16 mouse cellular contexts compared by ENCODE assay signal in genomic region chr4:33840119-33840518, GRCm38 (mm10).
DNase-seq lines count a peak whose midpoint lies in the region; ATAC-seq lines count a peak whose summit lies in the region.
"Had no signal": no experiment of that assay in that cellular context is flagged by ENCODE, and none has a peak within 500 bp of the region (broad histone marks: within the 10 kb centered on the region; RNA-seq: fewer than 3 reads in every experiment).

No protein-coding gene starts in this region.

- H3K4me3 ChIP-seq in kidney, embryonic 15.5 days (replicated peaks): no peak overlapping the region
- H3K4me3 ChIP-seq in hindbrain, embryonic 16.5 days (ENCODE audit: low read length): no peak overlapping the region
- H3K4me3 ChIP-seq: embryonic facial prominence, embryonic 12.5 days; lung, embryonic 15.5 days had no signal

- DNase-seq in kidney, postnatal 4 days: no peak
- DNase-seq in cerebellum, adult 11 months: peak; percentile 16
- peak; percentile 34 for DNase-seq in cerebellum, adult 9-11 months
- DNase-seq in adrenal gland, postnatal 4 days (ENCODE audit: low spot score in 2 of 2): no peak
- DNase-seq in right cerebral cortex, postnatal 25 days: no peak
- DNase-seq in left cerebral cortex, postnatal 10 days (ENCODE audit: extremely low spot score in 1 of 2, low spot score in 2 of 2): no peak
- DNase-seq: adrenal gland, postnatal 10 days; gastrocnemius, postnatal 25 days; heart, postnatal 4 days; kidney, adult 2 months; thymus, postnatal 14 days had no signal

- no peak overlapping the region for H3K27ac ChIP-seq in kidney, embryonic 15.5 days
- no peak overlapping the region for H3K27ac ChIP-seq in hindbrain, embryonic 16.5 days (ENCODE audit: low read depth, low read length)
- H3K27ac ChIP-seq: embryonic facial prominence, embryonic 12.5 days; lung, embryonic 15.5 days had no signal

- no peaks in the 10 kb centered on the region for H3K36me3 ChIP-seq in kidney, embryonic 15.5 days
- H3K36me3 ChIP-seq in hindbrain, embryonic 16.5 days (ENCODE audit: control insufficient read depth, insufficient read depth, low read length): no peaks in the 10 kb centered on the region
- H3K36me3 ChIP-seq: embryonic facial prominence, embryonic 12.5 days; lung, embryonic 15.5 days had no signal

- H3K9ac ChIP-seq in kidney, embryonic 15.5 days: no peak overlapping the region
- no peak overlapping the region for H3K9ac ChIP-seq in hindbrain, embryonic 16.5 days (ENCODE audit: low read depth, low read length)
- H3K9ac ChIP-seq: embryonic facial prominence, embryonic 12.5 days; lung, embryonic 15.5 days had no signal

- ATAC-seq in kidney, embryonic 15.5 days (replicated peaks; ENCODE audit: low FRiP score): no peak
- peak; percentile 87 for ATAC-seq in hindbrain, embryonic 16.5 days

- H3K4me1 ChIP-seq in kidney, embryonic 15.5 days: 0 out of 2 replicates have a peak, but pooled peaks cover 3% of the 10 kb centered on the region
- no peaks in the 10 kb centered on the region for H3K4me1 ChIP-seq in hindbrain, embryonic 16.5 days (ENCODE audit: control insufficient read depth, insufficient read depth, low read depth, low read length)
- H3K4me1 ChIP-seq: embryonic facial prominence, embryonic 12.5 days; lung, embryonic 15.5 days had no signal

- WGBS in kidney, embryonic 15.5 days: 52% methylated on average over 14 of the region's 14 CpGs
- WGBS in hindbrain, embryonic 16.5 days: 39% methylated on average over 14 of the region's 14 CpGs

- H3K27me3 ChIP-seq in kidney, embryonic 15.5 days: no peaks in the 10 kb centered on the region
- H3K27me3 ChIP-seq in hindbrain, embryonic 16.5 days (replicated peaks; ENCODE audit: control insufficient read depth, insufficient read depth, low read length): no peaks in the 10 kb centered on the region
- H3K27me3 ChIP-seq: embryonic facial prominence, embryonic 12.5 days; lung, embryonic 15.5 days had no signal

- H3K4me2 ChIP-seq in kidney, embryonic 15.5 days: peak overlapping the region; percentile 22
- H3K4me2 ChIP-seq in hindbrain, embryonic 16.5 days (ENCODE audit: low read length): peak overlapping the region; percentile 31
- H3K4me2 ChIP-seq: embryonic facial prominence, embryonic 12.5 days; heart, embryonic 11.5 days; lung, embryonic 15.5 days had no signal

- intact Hi-C loops in left cerebral cortex, postnatal 10 days (cut with DNase I): no loop called here

- H3K9me3 ChIP-seq in kidney, embryonic 15.5 days (replicated peaks): no peaks in the 10 kb centered on the region
- no peaks in the 10 kb centered on the region for H3K9me3 ChIP-seq in hindbrain, embryonic 16.5 days (ENCODE audit: control insufficient read depth, low read length)
- H3K9me3 ChIP-seq: embryonic facial prominence, embryonic 12.5 days; lung, embryonic 15.5 days had no signal

Comparison
In these comparisons a context has a peak if more than half of its experiments do, and no peak if none do; other contexts are left out.
1. DNase-seq: peak in cerebellum, adult 11 months (single experiment) and cerebellum, adult 9-11 months (single experiment); none in kidney, postnatal 4 days (0 of 2), adrenal gland, postnatal 4 days (0 of 2), right cerebral cortex, postnatal 25 days (single experiment) and left cerebral cortex, postnatal 10 days (0 of 2).